Mouse (Mus musculus): ENCODE results near the gene Vat1l. TPM values are rescaled to one million over a fixed set of nuclear protein-coding genes. Genes with fewer than 3 reads are reported as not detected.

Vat1l gene
- polyA plus RNA-seq, 1 experiment: 33.0 TPM

- Histone ChIP-seq H3K4me3 (ENCODE audit: insufficient read depth, low read length) (no peak overlapping the region), H3K27ac (ENCODE audit: insufficient read depth, low read length) (no peak overlapping the region), H3K4me1 (ENCODE audit: control insufficient read depth, insufficient read depth, low read length) (no peaks in the 10 kb centered on the region)
- TF ChIP-seq CTCF (IDR thresholded peaks at IDR 0.05; ENCODE audit: extremely low read depth, insufficient read depth, low read length) (no peak), POLR2A (IDR thresholded peaks at IDR 0.05; ENCODE audit: extremely low read depth, insufficient read depth, low read length) (no peak)
These were observed 213.5 kb downstream of the Vat1l start for GRCm38 (mm10) chr8:114418904-114419303.

GRCm38 (mm10) chr8:114421544-114421943 lies 216.1 kb downstream of the Vat1l start:
- TF ChIP-seq POLR2A (IDR thresholded peaks at IDR 0.05; ENCODE audit: extremely low read depth, insufficient read depth, low read length) (no peak), CTCF (IDR thresholded peaks at IDR 0.05; ENCODE audit: extremely low read depth, insufficient read depth, low read length) (no peak)
- H3K4me3 ChIP-seq (ENCODE audit: insufficient read depth, low read length): no peak overlapping the region

More at GRCm38 (mm10) chr8:114421544-114421943, 216.1 kb downstream of the Vat1l start:
- H3K4me1 ChIP-seq (ENCODE audit: control insufficient read depth, insufficient read depth, low read length): no peaks in the 10 kb centered on the region
- H3K27ac ChIP-seq (ENCODE audit: insufficient read depth, low read length): no peak overlapping the region

Other genes with a start within 250 kb of the Vat1l start
- 8.4 and 9.6 TPM in 2 replicates for gene Nudt7, start 72.1 kb upstream of the Vat1l start, polyA plus RNA-seq (2012; rRNA removed)
- gene Clec3a, start 212.5 kb downstream of the Vat1l start, polyA plus RNA-seq (2012; rRNA removed): not detected in 2 replicates
- 17.3 and 17.8 TPM in 2 replicates for gene Wwox, start 234.0 kb downstream of the Vat1l start, polyA plus RNA-seq (2012; rRNA removed)